Mouse (Mus musculus) limb, embryonic 14.5 days (tissue): ENCODE measurements around the gene Sytl3. TPM values are rescaled to one million over a fixed set of nuclear protein-coding genes. Genes with fewer than 3 reads are reported as not detected.
A peak's percentile ranks its signal among the peaks of the same experiment; 100 is the strongest.

ENCODE experiments used
- ATAC-seq: fragments of 200-750 bp; cut with Nextera tagmentation; 2 replicates; pipeline ENCODE4 v1.8.0; 2017; ENCODE audit warnings: low read depth, moderate number of reproducible peaks, moderate TSS enrichment; ENCODE audit not compliant: low FRiP score
- DNase-seq: peaks from one replicate; pipeline ENCODE4 v3.0.0-alpha.2; 2015; ENCODE audit warnings: low spot score
- H3K27ac ChIP-seq: fragments of 300-500 bp; sonication (generic); replicated peaks from 2 replicates; pipeline ENCODE4 v1.5.1; 2014; ENCODE audit warnings: low read depth, mild to moderate bottlenecking, low read length, moderate library complexity, mixed read lengths
- H3K27me3 ChIP-seq: fragments of 300-500 bp; sonication (generic); 2 replicates; pipeline ENCODE4 v1.6.1; 2014; ENCODE audit warnings: low read length, mixed read lengths; ENCODE audit not compliant: control insufficient read depth, insufficient read depth
- H3K36me3 ChIP-seq: fragments of 300-500 bp; sonication (generic); 2 replicates; pipeline ENCODE4 v1.6.1; 2014; ENCODE audit warnings: mild to moderate bottlenecking, low read length, moderate library complexity, mixed read lengths; ENCODE audit not compliant: control insufficient read depth, insufficient read depth
- H3K4me1 ChIP-seq: fragments of 300-500 bp; sonication (generic); 2 replicates; pipeline ENCODE4 v1.6.1; 2014; ENCODE audit warnings: antibody characterized with exemption, low read length, mixed read lengths; ENCODE audit not compliant: control insufficient read depth, insufficient read depth
- H3K4me2 ChIP-seq: fragments of 300-500 bp; sonication (generic); replicated peaks from 2 replicates; pipeline ENCODE4 v1.6.1; 2014; ENCODE audit warnings: low read depth, mild to moderate bottlenecking, low read length, moderate library complexity; ENCODE audit not compliant: severe bottlenecking
- H3K4me3 ChIP-seq: fragments of 300-500 bp; sonication (generic); replicated peaks from 2 replicates; pipeline ENCODE4 v1.5.1; 2014; ENCODE audit warnings: low read length
- H3K9ac ChIP-seq: fragments of 300-500 bp; sonication (generic); 2 replicates; pipeline ENCODE4 v1.6.1; 2014; ENCODE audit warnings: mild to moderate bottlenecking, low read depth, low read length, moderate library complexity; ENCODE audit not compliant: severe bottlenecking
- H3K9me3 ChIP-seq: fragments of 300-500 bp; sonication (generic); 2 replicates; pipeline ENCODE4 v1.6.1; 2016; ENCODE audit warnings: low read length; ENCODE audit not compliant: control insufficient read depth
- POLR2A ChIP-seq: fragments of 200-500 bp; IDR thresholded peaks from 2 replicates; pipeline ENCODE4 v1.8.0; 2012; ENCODE audit warnings: inconsistent platforms, mild to moderate bottlenecking, moderate library complexity, borderline replicate concordance; ENCODE audit not compliant: insufficient read depth, insufficient read length; ENCODE audit errors: extremely low read depth
- WGBS: fragments of 180-500 bp; shearing (Covaris S2); extraction: QIAGEN DNeasy Blood & Tissue Kit; methylation state at CpG from one replicate; pipeline ENCODE4 v1.1.7; 2014; 5-methylcytosine and 5-hydroxymethylcytosine counted together
- polyA plus RNA-seq, 2 experiments: library from polyadenylated mRNA; depleted of rRNA in 1 of 2; stranded (reverse) in 1 of 2; unstranded in 1 of 2; fragments of >200 nt; fragmentation: Nextera tagmentation in 1 of 2; extraction: Ambion mirVana in 1 of 2; gene quantifications; 2 replicates each; pipeline versions ENCODE4 v1.2.1 to v1.2.3; 2012 to 2014

The Sytl3 gene
- polyA plus RNA-seq, 2 experiments = 0.10 to 0.26 TPM

DNA sequence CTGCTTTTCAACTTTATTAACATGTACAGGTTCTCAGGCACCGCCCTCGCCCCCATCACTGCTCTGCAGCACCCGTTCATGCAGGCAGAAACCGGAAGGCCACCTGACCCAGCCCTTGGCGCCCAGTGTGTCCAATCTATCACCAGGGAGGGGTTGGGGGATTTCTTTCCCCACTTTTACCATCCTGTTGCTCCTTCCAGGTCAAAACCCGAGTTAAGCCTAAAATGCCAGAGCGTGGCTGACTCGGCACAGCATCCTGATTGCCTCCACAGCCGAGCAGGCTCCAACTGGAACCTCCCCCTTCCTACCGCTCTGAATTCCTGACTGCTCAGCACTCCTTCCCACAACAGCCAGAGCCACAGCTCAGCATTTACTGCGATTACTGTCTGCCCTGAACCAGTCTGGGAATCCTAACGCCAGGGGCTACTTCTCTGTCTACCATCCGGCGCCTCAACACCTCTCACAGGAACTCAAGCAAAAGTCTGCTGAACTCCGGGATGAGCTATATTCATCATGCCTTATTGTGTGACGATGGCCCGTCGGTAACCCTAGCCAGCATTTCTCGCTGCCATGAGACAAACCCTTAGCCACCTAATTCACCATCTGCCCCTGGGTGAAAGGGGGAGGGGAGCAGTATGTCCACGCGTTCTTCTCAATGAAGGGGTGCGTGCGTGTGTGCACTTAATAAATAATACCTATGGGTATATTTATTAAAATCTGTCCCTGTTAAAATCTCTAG, 120.0 kb downstream of the Sytl3 start:
- H3K4me1 ChIP-seq = peaks cover 16% of the 10 kb centered on the region
- peak overlapping the region; percentile 44 for H3K9ac ChIP-seq
- ATAC-seq (peak; percentile 64), DNase-seq (peak; percentile 72)
- 4% methylated on average over 23 of the region's 23 CpGs for WGBS
- no peaks in the 10 kb centered on the region for H3K9me3 ChIP-seq
- H3K27ac ChIP-seq = peak overlapping the region; percentile 16
- H3K36me3 ChIP-seq = no peaks in the 10 kb centered on the region
- no peaks in the 10 kb centered on the region for H3K27me3 ChIP-seq
- peak; percentile 26; the same call in 1 of the 2 replicates for TF ChIP-seq POLR2A
- H3K4me2 ChIP-seq = peak overlapping the region; percentile 74
- peak overlapping the region; percentile 42 for H3K4me3 ChIP-seq

- no peak for DNase-seq
- 16% methylated on average over 7 of the region's 7 CpGs for WGBS
- H3K9ac ChIP-seq = no peak overlapping the region; the same call in 1 of the 2 replicates
- no peaks in the 10 kb centered on the region for H3K27me3 ChIP-seq
- TF ChIP-seq POLR2A = no peak
- H3K4me1 ChIP-seq = peaks cover 16% of the 10 kb centered on the region
- H3K4me2 ChIP-seq = peak overlapping the region; percentile 74
- no peak for ATAC-seq
- H3K27ac ChIP-seq = no peak overlapping the region
- H3K9me3 ChIP-seq = no peaks in the 10 kb centered on the region
- H3K36me3 ChIP-seq = no peaks in the 10 kb centered on the region
- peak overlapping the region; percentile 42; the same call in 1 of the 2 replicates for H3K4me3 ChIP-seq
These were observed 120.7 kb downstream of the Sytl3 start for GRCm38 (mm10) chr17:6779632-6780031.

- Histone ChIP-seq H3K9me3 (no peaks in the 10 kb centered on the region), H3K36me3 (no peaks in the 10 kb centered on the region), H3K4me3 (peak overlapping the region; percentile 78; the same call in 1 of the 2 replicates), H3K9ac (no peak overlapping the region), H3K27ac (no peak overlapping the region), H3K4me1 (peaks cover 16% of the 10 kb centered on the region), H3K4me2 (peak overlapping the region; percentile 74), H3K27me3 (no peaks in the 10 kb centered on the region)
- ATAC-seq (no peak), DNase-seq (no peak)
- WGBS = 48% methylated on average over 4 of the region's 4 CpGs
- TF ChIP-seq POLR2A = no peak
These were observed 121.7 kb downstream of the Sytl3 start for GRCm38 (mm10) chr17:6780521-6781115.

- H3K27ac ChIP-seq = no peak overlapping the region
- WGBS = 57% methylated on average over 6 of the region's 6 CpGs
- no peak for DNase-seq
These were observed 122.4 kb downstream of the Sytl3 start for GRCm38 (mm10) chr17:6781273-6781672.

GRCm38 (mm10) chr17:6782033-6782526, 123.2 kb downstream of the Sytl3 start:
- Histone ChIP-seq H3K36me3 (no peaks in the 10 kb centered on the region), H3K27ac (peak overlapping the region; percentile 87; the same call in 1 of the 2 replicates), H3K9ac (peak overlapping the region; percentile 89), H3K4me3 (peak overlapping the region; percentile 78), H3K27me3 (no peaks in the 10 kb centered on the region), H3K4me1 (peaks cover 12% of the 10 kb centered on the region), H3K4me2 (peak overlapping the region; percentile 71), H3K9me3 (no peaks in the 10 kb centered on the region)
- 1% methylated on average over 21 of the region's 21 CpGs for WGBS
- DNase-seq (no peak), ATAC-seq (no peak)
- TF ChIP-seq POLR2A = no peak

More at GRCm38 (mm10) chr17:6781273-6781672, 122.4 kb downstream of the Sytl3 start:
- Histone ChIP-seq H3K4me3 (peak overlapping the region; percentile 78), H3K9ac (no peak overlapping the region), H3K36me3 (no peaks in the 10 kb centered on the region), H3K4me2 (peak overlapping the region; percentile 71), H3K4me1 (peaks cover 16% of the 10 kb centered on the region), H3K27me3 (no peaks in the 10 kb centered on the region), H3K9me3 (no peaks in the 10 kb centered on the region)
- ATAC-seq = no peak
- TF ChIP-seq POLR2A = no peak
